Mouse (Mus musculus) E14TG2a.4 (cell line): Measurements from ENCODE around the gene Cdkn2d.

Experiments used
- CTCF ChIP-seq: conservative IDR thresholded peaks from 2 replicates; pipeline ENCODE4 v1.5.1; 2014; ENCODE audit warnings: low read length
- NANOG ChIP-seq: IDR thresholded peaks from 2 replicates; pipeline ENCODE4 v1.6.1; 2014; ENCODE audit warnings: borderline replicate concordance, low read length, mixed read lengths
- POU5F1 ChIP-seq: IDR thresholded peaks from 2 replicates; pipeline ENCODE4 v1.6.1; 2014; ENCODE audit warnings: low read length, borderline replicate concordance

- TF ChIP-seq CTCF (no peak), POU5F1 (no peak), NANOG (no peak)
Observed at GRCm38 (mm10) chr9:21292271-21292670, 1.1 kb upstream of the Cdkn2d start.
